Mouse (Mus musculus): ENCODE data around the gene Nop10.
"Not testable (repeated sequence)": the region's sequence is repeated elsewhere in the genome, so short reads cannot be mapped to it uniquely, and the experiment has no call there.

The Nop10 gene

DNA sequence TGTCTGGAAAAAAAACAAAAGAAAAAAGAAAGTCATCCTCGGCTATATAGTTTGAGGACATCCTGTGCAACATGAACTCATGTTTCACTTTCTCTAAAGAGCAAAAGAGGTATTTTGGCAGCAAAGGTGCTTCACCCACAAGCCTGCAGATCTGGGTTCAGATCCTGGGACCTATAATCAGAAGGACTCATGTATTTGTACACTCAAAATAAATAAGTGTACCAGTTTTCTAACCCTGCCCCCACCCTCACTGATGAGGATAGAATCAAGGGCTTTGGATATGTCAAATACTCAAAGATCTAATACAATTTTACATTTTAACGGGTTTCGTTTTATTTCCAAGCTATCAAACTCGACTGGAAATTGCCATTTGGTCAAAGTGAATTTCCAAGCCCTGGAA is 2.6 kb downstream of the Nop10 start:
- no peak for DNase-seq (ENCODE audit: low read depth, low spot score)

DNA sequence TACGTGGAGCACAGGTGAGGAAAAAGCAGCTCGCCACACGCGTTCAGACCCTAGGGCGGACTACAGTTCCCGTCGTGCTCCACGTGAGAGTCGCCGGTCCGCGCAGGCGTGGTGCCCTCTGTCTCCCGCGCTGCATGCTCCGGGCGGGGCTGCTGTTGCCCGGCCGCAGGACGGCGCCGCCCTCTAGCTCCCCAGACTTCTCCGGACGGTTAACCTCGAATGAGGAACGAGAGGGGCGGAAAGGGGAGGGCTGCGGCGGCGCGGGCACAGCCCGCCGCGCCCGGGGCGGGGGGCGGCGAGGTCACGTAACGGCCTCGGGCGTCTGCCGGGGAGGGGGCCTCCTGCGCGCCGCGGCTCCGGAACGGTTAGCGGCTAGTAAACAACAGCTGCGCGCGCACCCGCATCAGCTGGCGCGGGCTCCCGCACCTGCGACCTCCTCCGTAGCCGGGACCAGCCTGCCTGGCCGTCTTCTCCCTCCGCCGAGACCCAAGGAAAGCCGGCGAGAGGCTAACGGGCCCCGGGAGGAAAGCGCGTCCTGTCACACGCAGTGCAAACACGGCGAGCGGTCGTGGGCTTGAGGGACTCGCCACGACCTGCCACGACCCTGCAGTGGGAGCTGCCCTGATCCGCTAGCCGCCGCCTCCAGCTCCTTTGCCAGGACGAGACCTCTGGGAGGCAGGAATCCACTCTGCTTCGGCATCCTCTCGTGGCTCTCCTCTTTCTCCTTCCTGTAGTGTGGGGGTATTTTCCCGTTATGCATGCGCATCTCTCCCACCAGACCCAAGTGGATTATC is 3.9 kb downstream of the Nop10 start, which contains the start of gene Slc12a6:
Gene Slc12a6 (plus strand): TSS at position 378 of the 794 bp plus-strand sequence.
- DNase-seq (ENCODE audit: low read depth, low spot score): peak; percentile 91

DNA sequence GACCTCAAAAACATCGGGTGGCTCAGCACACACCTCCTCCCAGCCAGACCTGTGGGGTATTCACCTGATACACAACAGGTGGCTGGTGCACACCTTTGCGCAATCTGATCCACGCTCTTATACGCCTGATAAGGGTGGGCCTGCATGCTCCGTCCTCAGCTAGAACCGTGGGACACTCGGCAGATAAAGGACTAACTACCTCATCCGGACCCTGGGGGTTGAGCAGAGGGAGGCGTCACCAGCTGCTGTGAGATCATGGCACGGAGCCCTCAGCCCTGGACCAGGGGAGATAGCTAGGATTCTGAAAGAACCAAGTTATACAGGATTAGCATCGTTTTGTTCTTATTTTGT is 4.5 kb downstream of the Nop10 start, which contains the start of gene Gm21985:
Gene Gm21985 (plus strand): TSS at position 73 of the 351 bp plus-strand sequence.
- DNase-seq (ENCODE audit: low read depth, low spot score): peak; percentile 46

DNA sequence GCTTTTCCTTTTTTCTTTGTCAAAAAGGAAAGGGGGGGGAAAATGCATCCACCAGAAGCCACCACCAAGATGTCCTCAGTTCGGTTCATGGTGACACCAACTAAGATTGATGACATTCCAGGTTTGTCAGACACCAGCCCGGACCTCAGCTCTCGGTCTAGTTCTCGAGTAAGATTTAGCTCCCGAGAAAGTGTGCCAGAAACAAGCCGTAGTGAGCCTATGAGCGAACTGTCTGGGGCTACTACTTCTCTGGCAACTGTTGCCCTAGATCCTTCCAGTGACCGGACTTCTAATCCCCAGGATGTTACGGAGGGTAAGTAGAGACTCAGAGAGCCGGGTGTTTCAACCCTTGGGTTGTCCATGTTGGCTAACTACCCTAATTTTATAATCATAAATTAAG is 5.1 kb downstream of the Nop10 start:
- peak; percentile 33 for DNase-seq (ENCODE audit: low read depth, low spot score)

DNA sequence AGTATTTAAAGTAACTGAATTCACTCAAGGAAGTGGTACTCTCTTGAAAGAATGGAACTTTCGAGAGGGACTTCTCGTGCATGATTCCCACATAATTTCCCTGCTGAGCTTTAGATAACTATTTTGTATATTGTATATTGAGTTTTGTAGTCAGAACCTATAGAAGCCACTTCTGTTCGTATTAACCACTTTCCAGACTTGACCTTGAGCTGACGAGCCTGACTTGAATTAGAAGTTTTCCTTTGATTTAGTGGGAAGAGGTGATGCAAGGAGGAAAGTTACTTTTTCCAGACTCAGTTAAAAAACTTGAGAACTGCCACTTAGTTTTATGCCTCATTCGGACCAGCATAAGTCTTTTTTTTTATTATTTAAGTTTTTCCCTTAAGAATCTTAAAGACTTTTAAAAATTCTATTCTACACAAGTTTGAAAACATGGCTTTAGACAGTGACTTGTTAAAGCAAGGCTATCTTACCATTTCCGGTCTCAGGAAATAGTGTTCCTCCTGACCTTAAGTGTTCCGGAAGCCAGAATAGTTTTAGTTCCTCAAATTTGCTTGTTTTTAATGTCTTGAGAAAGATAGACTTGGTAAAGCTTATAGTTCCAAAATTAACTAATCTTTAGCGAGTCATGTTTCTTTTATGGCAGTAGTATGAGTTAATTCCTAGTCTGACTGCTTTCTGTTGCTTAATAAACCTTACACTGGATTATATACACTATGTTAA is 6.0 kb downstream of the Nop10 start:
- peak; percentile 33 for DNase-seq (ENCODE audit: low read depth, low spot score)

DNA sequence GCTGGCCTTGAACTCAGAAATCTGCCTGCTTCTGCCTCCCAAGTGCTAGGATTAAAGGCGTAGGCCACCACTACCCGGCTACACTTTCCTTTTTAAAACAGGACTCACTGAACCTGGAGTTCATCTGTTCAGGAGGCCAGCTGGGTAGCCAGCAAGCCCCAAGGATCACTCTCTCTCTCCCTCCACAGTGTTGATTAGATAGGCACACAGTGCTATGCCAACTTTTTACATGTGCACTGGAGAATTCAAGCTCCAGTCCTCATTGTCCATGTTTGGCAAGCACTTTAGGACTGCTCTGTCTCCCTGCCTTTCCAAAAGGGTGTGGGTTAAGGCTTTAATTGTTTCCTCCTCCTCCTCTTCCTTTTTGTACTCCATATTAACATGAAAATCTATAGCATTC is 8.3 kb downstream of the Nop10 start:
- DNase-seq (ENCODE audit: low read depth, low spot score): no peak

DNA sequence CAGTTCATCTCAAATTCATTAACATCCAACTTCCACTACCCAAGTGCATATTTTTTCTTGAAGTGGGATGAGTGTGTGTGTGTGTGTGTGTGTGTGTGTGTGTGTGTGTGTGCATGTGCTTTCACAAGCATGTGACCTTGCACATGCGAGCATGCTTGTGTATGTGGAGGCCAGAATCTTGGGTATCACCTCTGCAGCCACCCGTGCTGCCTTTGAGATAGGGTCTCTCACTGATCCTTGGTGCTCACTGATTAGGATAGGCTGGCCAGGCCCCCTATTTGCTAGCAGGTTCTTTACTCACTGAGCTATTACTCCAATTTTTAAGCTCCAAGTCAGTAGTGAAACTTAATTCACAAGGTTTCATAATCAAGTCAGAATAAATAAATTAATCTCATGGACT is 11.2 kb downstream of the Nop10 start:
- DNase-seq (ENCODE audit: low read depth, low spot score): no peak

DNA sequence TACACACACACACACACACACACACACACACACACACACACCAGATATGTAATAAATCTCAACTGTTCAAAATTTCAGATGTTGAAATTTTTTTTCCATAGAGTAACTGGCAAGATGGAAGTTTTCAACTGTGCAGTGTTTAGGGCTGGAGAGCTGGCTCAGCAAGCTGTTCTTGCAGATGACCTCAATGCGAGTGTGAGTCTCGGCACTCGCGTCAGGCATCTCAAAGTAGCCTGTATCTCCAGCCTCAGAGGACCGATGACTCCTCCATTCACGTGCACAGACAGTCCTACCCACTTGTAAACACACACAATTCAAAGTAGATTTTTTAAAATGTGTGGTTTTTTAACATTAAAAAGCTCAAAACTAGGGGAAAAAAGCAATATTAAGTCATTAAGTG is 11.7 kb downstream of the Nop10 start:
- DNase-seq (ENCODE audit: low read depth, low spot score): no peak

DNA sequence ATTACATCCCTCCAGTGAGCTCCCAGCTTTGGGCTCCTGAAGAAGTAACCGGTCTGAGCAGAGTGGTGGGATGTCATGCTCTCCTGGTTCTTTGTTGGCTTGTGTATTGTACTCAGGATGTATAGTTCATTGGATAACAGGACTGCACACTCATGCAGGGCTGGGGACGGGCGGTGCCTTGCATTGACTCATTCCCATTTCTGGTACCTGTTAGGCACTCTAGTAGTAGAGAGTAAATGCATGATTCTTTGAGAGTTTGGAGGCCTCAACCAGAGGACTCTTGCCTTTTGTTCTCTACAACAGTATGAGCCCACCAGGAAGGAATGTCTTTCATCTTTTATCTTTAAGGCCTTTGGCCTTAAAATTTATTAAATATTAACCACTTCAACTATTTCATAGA is 15.1 kb downstream of the Nop10 start:
- DNase-seq (ENCODE audit: low read depth, low spot score): no peak

DNA sequence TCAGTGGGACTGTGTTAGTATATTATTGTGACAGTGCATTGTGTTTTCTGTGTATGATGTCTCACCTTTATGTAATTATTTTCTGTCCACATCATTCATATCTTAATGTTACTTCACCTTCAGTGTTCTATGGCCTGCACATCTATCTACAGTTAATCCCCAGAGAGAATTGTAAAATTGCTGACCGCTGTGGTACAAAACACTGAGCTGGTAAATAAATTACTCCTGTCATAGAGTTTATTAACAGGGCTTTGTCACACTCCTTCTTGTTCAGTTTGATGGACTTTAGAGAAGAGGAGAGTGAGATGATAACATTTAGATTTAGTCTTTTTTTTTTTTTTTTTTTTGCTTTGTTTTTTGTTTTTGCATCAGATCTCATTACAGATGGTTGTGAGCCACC is 21.1 kb downstream of the Nop10 start:
- DNase-seq (ENCODE audit: low read depth, low spot score): no peak

DNA sequence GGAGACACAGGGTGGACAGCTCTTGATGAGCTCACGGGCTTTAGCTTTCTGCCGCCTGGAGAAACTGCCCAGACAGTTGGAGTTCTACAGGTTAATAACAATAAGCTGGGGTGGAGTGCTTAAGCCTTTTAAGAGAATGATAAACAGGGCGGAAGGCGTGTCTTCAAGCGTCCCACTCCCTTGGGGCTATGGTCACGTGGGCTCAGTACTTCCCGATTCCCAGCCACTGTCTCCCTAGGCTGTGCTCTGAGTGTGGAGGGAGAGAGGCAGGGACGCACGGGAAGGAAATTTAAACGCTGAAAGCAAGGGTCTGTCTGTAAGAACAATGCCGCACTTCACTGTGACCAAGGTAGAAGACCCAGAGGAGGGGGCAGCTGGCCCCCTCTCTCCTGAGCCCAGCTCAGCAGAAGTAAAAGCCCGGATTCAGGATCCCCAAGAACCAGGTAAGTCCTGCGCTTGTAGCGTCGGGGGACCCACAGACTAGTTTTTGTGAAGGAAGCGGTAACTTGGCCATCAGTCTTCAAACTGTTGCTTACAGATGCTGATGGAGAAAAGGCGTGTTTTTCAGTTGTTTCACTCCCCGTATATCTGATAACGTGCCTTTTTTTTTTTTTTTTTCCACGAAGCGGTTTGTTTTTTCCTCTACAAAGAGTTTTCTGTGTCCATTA is 22.8 kb downstream of the Nop10 start:
- DNase-seq (ENCODE audit: low read depth, low spot score): peak; percentile 54

DNA sequence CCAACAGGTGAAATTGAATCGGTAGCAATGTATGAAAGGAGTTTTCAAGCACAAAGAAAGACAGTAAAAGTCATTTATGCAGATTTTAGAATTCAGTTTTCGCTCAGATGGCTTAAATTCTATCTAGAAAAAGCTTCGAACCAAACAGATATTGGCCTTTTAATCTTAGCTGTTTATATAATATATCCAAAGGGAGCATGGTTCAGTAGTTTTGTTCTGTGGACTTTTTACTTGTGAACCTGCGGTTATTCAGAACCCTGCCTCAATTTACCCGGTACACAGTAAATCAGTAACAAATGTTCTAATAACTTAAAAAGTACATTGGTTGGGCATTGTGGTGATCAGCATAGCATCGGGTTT is 23.3 kb downstream of the Nop10 start:
- DNase-seq (ENCODE audit: low read depth, low spot score): no peak

DNA sequence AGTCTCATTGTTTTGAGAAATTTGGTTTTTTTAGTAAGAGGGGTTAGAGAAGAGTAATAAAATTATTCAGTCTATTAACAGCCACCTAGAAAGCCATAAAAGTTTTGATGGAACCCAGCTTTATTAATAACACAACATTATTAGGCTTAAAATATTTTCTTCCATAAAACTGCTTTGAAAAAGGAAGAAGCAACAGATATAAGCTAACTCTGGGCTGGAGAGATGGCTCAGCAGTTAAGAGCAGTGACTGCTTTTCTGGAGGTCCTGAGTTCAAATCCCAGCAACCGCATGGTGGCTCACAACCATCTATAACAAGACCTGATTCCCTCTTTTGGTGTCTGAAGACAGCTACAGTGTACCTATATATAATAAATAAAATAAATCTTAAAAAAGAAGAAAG is 24.3 kb downstream of the Nop10 start:
- not testable (repeated sequence) for DNase-seq (ENCODE audit: low read depth, low spot score)

DNA sequence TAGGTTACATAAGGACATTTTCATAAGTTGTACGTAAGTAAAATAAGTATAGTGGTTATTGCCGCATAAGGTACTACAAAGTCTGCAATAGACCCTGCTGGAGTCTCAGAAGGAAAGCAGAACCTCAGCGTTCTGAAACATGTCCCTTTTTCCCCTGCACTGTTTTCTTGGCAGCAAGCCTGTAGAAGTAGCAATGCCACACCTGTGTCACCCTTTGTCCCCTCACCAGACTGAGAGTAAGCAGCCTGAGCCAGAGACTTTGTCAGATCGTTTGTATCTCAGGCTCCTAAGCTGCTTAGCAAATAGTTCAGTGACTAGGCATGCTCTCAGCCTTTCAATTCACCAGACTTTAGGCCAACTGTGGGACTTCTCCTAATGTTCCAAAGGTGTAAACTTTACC is 25.3 kb downstream of the Nop10 start:
- DNase-seq (ENCODE audit: low read depth, low spot score): no peak

DNA sequence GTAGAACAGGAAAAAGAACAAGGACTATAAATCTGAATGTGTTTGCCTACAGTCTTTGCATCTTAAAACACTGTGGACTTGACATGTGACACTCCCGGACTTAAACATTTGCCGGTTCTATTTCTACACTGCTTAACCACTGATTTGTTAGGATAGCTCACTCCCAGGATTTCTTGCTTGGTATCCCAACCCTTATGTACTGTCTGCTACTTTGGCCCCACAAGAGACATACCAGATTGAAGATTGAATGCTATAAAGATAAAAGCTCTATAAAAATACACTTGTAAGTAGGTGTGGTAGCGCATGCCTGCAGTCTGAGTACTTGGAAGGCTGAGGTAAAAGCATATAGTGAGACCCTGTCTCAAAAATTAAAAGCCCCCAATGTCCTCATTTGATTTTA is 27.8 kb downstream of the Nop10 start:
- DNase-seq (ENCODE audit: low read depth, low spot score): no peak

DNA sequence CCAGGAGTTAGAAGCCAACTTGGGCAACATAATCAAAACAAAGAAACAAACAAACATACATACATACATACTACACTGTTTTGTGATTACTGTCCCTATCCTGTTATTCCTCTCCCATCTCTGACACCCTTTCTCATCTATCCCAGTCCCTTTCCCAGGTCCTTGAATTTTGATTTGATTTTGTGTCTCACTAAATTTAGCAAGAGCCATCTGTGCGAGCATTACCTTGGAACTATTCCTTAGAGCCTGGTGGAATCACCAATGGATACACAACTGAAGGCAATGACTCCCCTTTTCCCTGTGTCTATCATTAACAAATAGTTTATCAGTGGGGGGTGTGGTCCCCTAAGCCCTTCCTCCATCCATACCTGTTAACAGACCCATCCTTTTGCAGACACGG is 31.1 kb downstream of the Nop10 start:
- DNase-seq (ENCODE audit: low read depth, low spot score): no peak

DNA sequence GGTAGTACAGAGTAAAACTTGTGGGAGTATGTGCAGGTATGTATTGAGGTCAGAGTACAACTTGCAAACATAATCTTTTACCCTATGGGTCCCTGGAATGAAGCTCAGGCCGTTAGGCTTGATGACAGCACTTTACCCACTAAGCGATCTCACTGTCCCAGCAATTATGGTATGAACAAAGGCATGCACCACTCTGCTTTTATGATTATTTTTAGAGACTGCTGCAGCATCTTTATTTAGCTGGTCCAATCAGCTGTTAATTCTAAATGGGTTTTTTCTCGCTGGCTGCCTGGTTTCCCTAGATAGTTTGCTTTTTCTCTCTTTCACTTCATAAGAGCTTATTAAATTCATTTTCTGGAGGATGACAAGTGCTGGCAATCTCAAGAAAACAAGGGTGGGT is 34.5 kb downstream of the Nop10 start:
- DNase-seq (ENCODE audit: low read depth, low spot score): no peak

DNA sequence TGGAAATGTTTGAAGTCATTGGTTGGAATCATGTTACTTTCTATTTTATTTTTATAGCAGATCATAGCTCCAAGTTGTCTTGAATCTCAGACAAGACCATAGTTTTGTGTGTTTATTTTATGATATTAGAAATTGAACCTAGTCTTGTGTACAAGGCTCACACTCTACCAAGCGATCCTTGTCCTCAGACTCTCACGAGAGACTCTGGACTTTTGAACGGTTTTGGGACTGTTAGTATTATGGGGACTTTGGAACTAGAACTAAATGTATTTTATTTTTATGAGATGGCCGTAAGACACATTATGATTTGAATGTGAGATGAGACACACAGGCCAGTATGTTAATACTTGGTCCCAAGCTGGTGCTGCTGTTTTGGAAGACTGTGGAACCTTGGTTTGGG is 36.5 kb downstream of the Nop10 start:
- no peak for DNase-seq (ENCODE audit: low read depth, low spot score)

DNA sequence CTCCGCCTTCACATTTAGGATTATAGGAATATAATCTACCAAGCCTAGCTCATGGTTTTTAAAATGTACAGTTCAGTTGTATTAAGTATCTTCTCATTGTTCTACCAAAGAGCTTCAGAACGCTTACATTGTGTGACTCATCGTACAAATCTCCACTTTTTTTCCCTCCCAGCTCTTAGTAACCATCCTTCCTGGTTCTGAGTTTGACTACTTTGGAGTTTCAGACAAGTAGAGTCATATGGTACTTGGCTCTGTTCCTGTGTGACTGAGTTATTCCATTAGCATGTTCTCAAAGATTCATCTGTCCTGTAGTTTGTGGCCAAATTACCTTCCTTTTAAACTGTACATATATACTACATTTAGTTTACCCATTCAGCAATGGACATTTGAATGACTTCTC is 46.9 kb downstream of the Nop10 start:
- DNase-seq (ENCODE audit: low read depth, low spot score): no peak

DNA sequence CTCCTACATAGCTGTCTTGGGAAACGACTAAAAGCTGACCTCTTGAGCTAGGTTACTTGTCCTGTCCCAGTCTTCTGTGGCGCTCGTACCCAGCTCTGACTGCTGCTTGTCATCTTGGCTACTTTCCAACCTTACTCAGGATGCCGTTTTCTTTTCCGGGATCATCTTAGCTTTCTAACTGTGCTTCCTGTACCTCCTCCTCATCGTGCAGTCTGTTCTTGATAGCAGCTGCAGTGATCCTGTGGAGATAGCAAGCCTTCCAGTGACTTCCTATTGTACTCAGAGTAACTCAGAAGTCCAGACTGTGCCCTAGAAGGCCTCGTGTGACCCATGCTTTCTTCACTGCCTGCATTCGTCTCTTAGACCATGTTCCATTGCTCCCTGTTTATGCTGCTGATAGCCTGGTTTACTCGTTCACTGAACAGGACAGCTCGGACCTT is 47.5 kb downstream of the Nop10 start:
- DNase-seq (ENCODE audit: low read depth, low spot score): peak; percentile 13
